8 mouse cellular contexts compared by ENCODE assay signal in genomic region chr10:60830556-60831350, GRCm38 (mm10). TPM values are rescaled to one million over a fixed set of nuclear protein-coding genes. Genes with fewer than 3 reads are reported as not detected.
DNase-seq lines count a peak whose midpoint lies in the region; ATAC-seq and TF ChIP-seq lines count a peak whose summit lies in the region.

No protein-coding gene starts in this region.

- peak; percentile 5 for ATAC-seq in Patski
- no peak; the same call in 1 of the 2 replicates for ATAC-seq in forebrain, embryonic 12.5 days (ENCODE audit: low FRiP score)
- ATAC-seq in kidney, embryonic 14.5 days (ENCODE audit: low FRiP score, low TSS enrichment) = peak; percentile 13; the same call in 1 of the 2 replicates
- no peak for ATAC-seq in midbrain, postnatal 0 days (ENCODE audit: low FRiP score)
- ATAC-seq in megakaryocyte-erythroid progenitor cell, adult 5-6 weeks (replicated peaks; ENCODE audit: low FRiP score, low TSS enrichment, poor library complexity, severe bottlenecking) = no peak
- no peak for ATAC-seq in granulocyte monocyte progenitor cell, adult 5-6 weeks (replicated peaks; ENCODE audit: poor library complexity, severe bottlenecking)

- in situ Hi-C loops in Patski (cut with MboI; ENCODE audit: low pct_unique_long_range_greater_than_20kb) = loop anchor here (5.0 kb wide), 1 partner anchor 222 kb away; no protein-coding TSS in a partner anchor

- peak overlapping the region; percentile 82 for H3K9ac ChIP-seq in heart, adult 2 months (ENCODE audit: low read depth, low read length)
- H3K9ac ChIP-seq in forebrain, embryonic 12.5 days = peak overlapping the region; percentile 76
- H3K9ac ChIP-seq in kidney, embryonic 14.5 days (ENCODE audit: low read depth, low read length) = peak overlapping the region; percentile 82
- peak overlapping the region; percentile 60 for H3K9ac ChIP-seq in midbrain, postnatal 0 days (replicated peaks; ENCODE audit: low read length, poor library complexity, severe bottlenecking)

- peak overlapping the region; percentile 93 for H3K27ac ChIP-seq in heart, adult 2 months
- peak overlapping the region; percentile 65 for H3K27ac ChIP-seq in forebrain, embryonic 12.5 days
- H3K27ac ChIP-seq in kidney, embryonic 14.5 days (ENCODE audit: low read depth, low read length) = peak overlapping the region; percentile 84; the same call in 1 of the 2 replicates
- H3K27ac ChIP-seq in midbrain, postnatal 0 days (ENCODE audit: low read depth, low read length) = no peak overlapping the region; the same call in 1 of the 2 replicates

- DNase-seq in heart, adult 2 months = peak; percentile 40 to 55
- DNase-seq in heart, adult 9 months (ENCODE audit: low spot score in 2 of 2) = no peak
- no peak for DNase-seq in Patski (ENCODE audit: low read depth, low spot score)
- no peak for DNase-seq in midbrain, postnatal 0 days (ENCODE audit: low spot score)

- H3K9me3 ChIP-seq in forebrain, embryonic 12.5 days = no peaks in the 10 kb centered on the region
- H3K9me3 ChIP-seq in kidney, embryonic 14.5 days (ENCODE audit: control insufficient read depth, low read length) = no peaks in the 10 kb centered on the region
- no peaks in the 10 kb centered on the region for H3K9me3 ChIP-seq in midbrain, postnatal 0 days (ENCODE audit: low read length)

- 0 out of 2 replicates have a peak, but pooled peaks cover 2% of the 10 kb centered on the region for H3K79me2 ChIP-seq in heart, adult 2 months (replicated peaks; ENCODE audit: control insufficient read depth, insufficient read depth, low read length)

- POLR2A ChIA-PET in Patski (lab: Charles Lee) = interaction anchor here (1.0 to 1.1 kb wide), 3 partner anchors 29 to 55 kb away, joined by 4 to 6 read pairs (median 4); no protein-coding TSS in a partner anchor

- no peaks in the 10 kb centered on the region for H3K27me3 ChIP-seq in heart, adult 2 months (ENCODE audit: control insufficient read depth, insufficient read depth, low read length)
- H3K27me3 ChIP-seq in Patski = no peaks in the 10 kb centered on the region
- H3K27me3 ChIP-seq in forebrain, embryonic 12.5 days = peaks cover 76% of the 10 kb centered on the region
- peaks cover 44% of the 10 kb centered on the region for H3K27me3 ChIP-seq in kidney, embryonic 14.5 days (ENCODE audit: control insufficient read depth, insufficient read depth, low read length)
- H3K27me3 ChIP-seq in midbrain, postnatal 0 days (ENCODE audit: insufficient read depth, low read length) = peaks cover 58% of the 10 kb centered on the region

- peak overlapping the region; percentile 80 for H3K4me3 ChIP-seq in heart, adult 2 months
- peak overlapping the region; percentile 68 for H3K4me3 ChIP-seq in forebrain, embryonic 12.5 days (replicated peaks)
- peak overlapping the region; percentile 57 for H3K4me3 ChIP-seq in kidney, embryonic 14.5 days (ENCODE audit: low read length)
- H3K4me3 ChIP-seq in midbrain, postnatal 0 days (ENCODE audit: low read depth, low read length) = peak overlapping the region; percentile 60

- peaks cover 10% of the 10 kb centered on the region for H3K4me1 ChIP-seq in heart, adult 2 months (ENCODE audit: control insufficient read depth, insufficient read depth, low read length)
- H3K4me1 ChIP-seq in forebrain, embryonic 12.5 days = peaks cover 54% of the 10 kb centered on the region
- H3K4me1 ChIP-seq in kidney, embryonic 14.5 days (ENCODE audit: control insufficient read depth, insufficient read depth, low read length) = peaks cover 38% of the 10 kb centered on the region
- peaks cover 13% of the 10 kb centered on the region; the same call in 1 of the 2 replicates for H3K4me1 ChIP-seq in midbrain, postnatal 0 days (ENCODE audit: insufficient read depth, low read length)

- CTCF ChIA-PET in Patski (lab: Charles Lee) = interaction anchor here (0.9 to 3.1 kb wide), 4 partner anchors 14 to 51 kb away, joined by 3 to 9 read pairs (median 4); no protein-coding TSS in a partner anchor

- peak overlapping the region; percentile 97 for H3K4me2 ChIP-seq in forebrain, embryonic 12.5 days
- H3K4me2 ChIP-seq in kidney, embryonic 14.5 days (replicated peaks; ENCODE audit: low read depth, low read length) = peak overlapping the region; percentile 74
- peak overlapping the region; percentile 96 for H3K4me2 ChIP-seq in midbrain, postnatal 0 days (ENCODE audit: low read depth, low read length, poor library complexity, severe bottlenecking)

- H3K36me3 ChIP-seq in heart, adult 2 months (ENCODE audit: control insufficient read depth, insufficient read depth, low read length) = no peaks in the 10 kb centered on the region
- H3K36me3 ChIP-seq in forebrain, embryonic 12.5 days (replicated peaks) = no peaks in the 10 kb centered on the region
- H3K36me3 ChIP-seq in kidney, embryonic 14.5 days (ENCODE audit: control insufficient read depth, insufficient read depth, low read length) = no peaks in the 10 kb centered on the region
- H3K36me3 ChIP-seq in midbrain, postnatal 0 days (ENCODE audit: insufficient read depth, low read length) = no peaks in the 10 kb centered on the region

- under 1% methylated on average over 78 of the region's 78 CpGs for WGBS in heart, adult 2 months
- under 1% methylated on average over 78 of the region's 78 CpGs for WGBS in forebrain, embryonic 12.5 days
- WGBS in kidney, embryonic 14.5 days = under 1% methylated on average over 78 of the region's 78 CpGs
- WGBS in midbrain, postnatal 0 days = under 1% methylated on average over 56 of the region's 78 CpGs

- no peak for TF ChIP-seq EP300 in heart, adult 2 months (IDR thresholded peaks at IDR 0.05; ENCODE audit: insufficient read depth, low read depth, low read length)

- no peak for TF ChIP-seq POLR2A in heart, adult 2 months (IDR thresholded peaks at IDR 0.05; ENCODE audit: insufficient read depth, low read depth, low read length)

- intact Hi-C loops in heart, adult 2 months (cut with DNase I) = loop anchor here (2.0 kb wide), 1 partner anchor 22 kb away; no protein-coding TSS in a partner anchor

- no peak for TF ChIP-seq CTCF in heart, adult 2 months (IDR thresholded peaks at IDR 0.05)
- TF ChIP-seq CTCF in Patski (IDR thresholded peaks at IDR 0.05) = no peak
- no peak for TF ChIP-seq CTCF in midbrain, postnatal 0 days (IDR thresholded peaks at IDR 0.05)

RNA-seq across cellular contexts. Expression of gene Unc5b, which starts 0.6 kb away (rescaled TPM):
- total RNA-seq in heart, adult 2 months (2021) = 10 to 100 TPM; 11.0 to 12.6 TPM
- 12.2 and 15.0 TPM in 2 replicates for polyA plus RNA-seq in heart, adult 2 months (2012; rRNA removed)
- 44.8 TPM for polyA plus RNA-seq in Patski (2021)
- polyA plus RNA-seq in forebrain, embryonic 12.5 days (2016; fragmentation: Nextera tagmentation; extraction: Ambion mirVana) = 3.6 and 4.7 TPM in 2 replicates
- 7.9 and 10.1 TPM in 2 replicates for polyA plus RNA-seq in kidney, embryonic 14.5 days (2014; fragmentation: Nextera tagmentation; extraction: Ambion mirVana)
- 13.5 and 17.1 TPM in 2 replicates for total RNA-seq in midbrain, postnatal 0 days (2014; rRNA removed)
- polyA plus RNA-seq in midbrain, postnatal 0 days (2015; fragmentation: Nextera tagmentation; extraction: Ambion mirVana) = 1.1 and 1.3 TPM in 2 replicates
- not detected in 2 replicates for total RNA-seq in megakaryocyte-erythroid progenitor cell, adult 5-6 weeks (2014; fragmentation: Nextera tagmentation)
- not detected in 2 replicates for total RNA-seq in megakaryocyte-erythroid progenitor cell, adult 5-6 weeks (2017)
- total RNA-seq in granulocyte monocyte progenitor cell, adult 5-6 weeks (2014; fragmentation: Nextera tagmentation) = not detected in 2 replicates
- not detected in 2 replicates for total RNA-seq in granulocyte monocyte progenitor cell, adult 5-6 weeks (2017)

Comparison
In these comparisons a context has a peak if more than half of its experiments do, and no peak if none do; other contexts are left out.
1. DNase-seq: peak in heart, adult 2 months (2 of 2); none in heart, adult 9 months (0 of 2), Patski (single experiment) and midbrain, postnatal 0 days (single experiment).
2. ATAC-seq: peak in Patski (single experiment) and kidney, embryonic 14.5 days (single experiment); none in forebrain, embryonic 12.5 days (single experiment), midbrain, postnatal 0 days (single experiment), megakaryocyte-erythroid progenitor cell, adult 5-6 weeks (single experiment) and granulocyte monocyte progenitor cell, adult 5-6 weeks (single experiment).
3. Peak in every context shown above with its lines, with median percentiles within 50 percentile points of each other: H3K4me3 ChIP-seq, H3K9ac ChIP-seq and H3K4me2 ChIP-seq.